Comparison of ENCODE assay signal across 8 mouse cellular contexts in the genomic region with DNA sequence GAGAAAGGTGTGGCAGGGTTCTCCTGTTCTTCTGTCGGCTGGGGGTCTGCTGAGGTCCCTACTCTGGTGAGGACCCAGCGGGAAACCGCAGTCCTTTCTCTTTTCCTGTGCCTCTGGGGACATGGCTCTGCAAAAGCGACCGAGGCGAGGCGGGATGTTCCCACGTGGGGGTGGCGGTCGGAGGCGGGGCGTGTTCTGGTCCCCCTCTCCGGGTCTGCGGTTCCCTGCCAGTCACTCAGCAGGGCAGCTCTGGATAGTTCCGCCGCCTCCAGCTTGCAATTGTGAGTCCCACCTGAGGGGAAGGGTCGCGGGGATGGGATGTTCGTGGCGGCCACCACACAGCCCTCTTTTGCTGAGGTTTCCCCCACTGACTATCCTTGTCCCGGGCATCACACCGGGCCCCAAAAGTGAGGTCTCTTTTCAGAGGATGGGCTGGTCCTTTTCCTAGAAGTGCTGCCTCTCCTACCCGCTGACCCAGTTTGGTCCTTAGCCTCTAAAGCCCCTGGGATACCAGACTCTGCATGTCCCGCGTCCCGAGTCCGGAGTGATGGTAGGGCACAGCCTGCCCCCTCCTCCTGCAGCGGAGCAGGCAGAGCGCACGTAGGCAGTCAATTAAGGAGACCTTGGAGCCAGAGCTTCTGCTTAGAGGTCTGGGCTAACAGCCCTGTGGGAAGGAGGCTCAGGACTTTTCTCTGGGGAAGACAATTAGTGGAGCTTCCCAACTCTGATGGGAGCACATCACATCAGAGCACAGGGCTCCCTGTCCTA. TPM values are rescaled to one million over a fixed set of nuclear protein-coding genes. Genes with fewer than 3 reads are reported as not detected.
DNase-seq lines count a peak whose midpoint lies in the region; ATAC-seq and TF ChIP-seq lines count a peak whose summit lies in the region.

A gene (plus strand): TSS at position 230 of the 768 bp plus-strand sequence.

- H3K36me3 ChIP-seq in ES-Bruce4 (ENCODE audit: control insufficient read depth, insufficient read depth, low read length, poor library complexity, severe bottlenecking), result no peaks in the 10 kb centered on the region
- H3K36me3 ChIP-seq in embryonic facial prominence, embryonic 14.5 days (ENCODE audit: control insufficient read depth, insufficient read depth, low read length), result no peaks in the 10 kb centered on the region
- no peaks in the 10 kb centered on the region for H3K36me3 ChIP-seq in liver, embryonic 16.5 days (ENCODE audit: control insufficient read depth, insufficient read depth)

- no peak for TF ChIP-seq EP300 in ES-Bruce4 (IDR thresholded peaks at IDR 0.05; ENCODE audit: insufficient read depth, low read depth, low read length)

- no peak for TF ChIP-seq POLR2A in ES-Bruce4 (IDR thresholded peaks at IDR 0.05; ENCODE audit: insufficient read depth, low read length)
- TF ChIP-seq POLR2A in olfactory bulb, adult 2 months (IDR thresholded peaks at IDR 0.05; ENCODE audit: insufficient read depth, low read depth, low read length), result no peak

- peak; percentile 52 for DNase-seq in embryonic facial prominence, embryonic 14.5 days (ENCODE audit: low spot score)
- no peak for DNase-seq in urinary bladder, postnatal 25 days (ENCODE audit: low spot score)
- no peak for DNase-seq in layer of hippocampus, adult 8-10 months (ENCODE audit: low spot score in 2 of 2)
- DNase-seq in right cerebral cortex, adult 18-20 months, result no peak

- peak within 1 kb of the TSS; percentile 57 for H3K4me2 ChIP-seq in embryonic facial prominence, embryonic 14.5 days (ENCODE audit: low read depth, low read length)
- peak within 1 kb of the TSS; percentile 35 for H3K4me2 ChIP-seq in liver, embryonic 16.5 days (ENCODE audit: low read depth, low read length)

- WGBS in embryonic facial prominence, embryonic 14.5 days, result 2% methylated on average over 25 of the region's 30 CpGs
- WGBS in liver, embryonic 16.5 days (ENCODE audit: insufficient replicate concordance), result 6% methylated on average over 28 of the region's 30 CpGs
- 17% methylated on average over 30 of the region's 30 CpGs for whole genome bisulfite sequencing in olfactory bulb, adult 2 months

- no peaks in the 10 kb centered on the region for H3K4me1 ChIP-seq in ES-Bruce4 (ENCODE audit: control insufficient read depth, insufficient read depth, low read length)
- peaks cover 14% of the 10 kb centered on the region; the same call in 1 of the 2 replicates for H3K4me1 ChIP-seq in embryonic facial prominence, embryonic 14.5 days (ENCODE audit: control insufficient read depth, insufficient read depth, low read length)
- H3K4me1 ChIP-seq in liver, embryonic 16.5 days (ENCODE audit: control insufficient read depth, low read depth, low read length), result no peaks in the 10 kb centered on the region
- peaks cover 9% of the 10 kb centered on the region for H3K4me1 ChIP-seq in olfactory bulb, adult 2 months (ENCODE audit: control insufficient read depth, insufficient read depth, low read length)

- TF ChIP-seq CTCF in ES-Bruce4 (IDR thresholded peaks at IDR 0.05; ENCODE audit: low read depth, low read length), result no peak
- no peak for TF ChIP-seq CTCF in olfactory bulb, adult 2 months (IDR thresholded peaks at IDR 0.05; ENCODE audit: insufficient read depth, low read depth, low read length)

- no peaks in the 10 kb centered on the region for H3K9me3 ChIP-seq in ES-Bruce4 (replicated peaks; ENCODE audit: control insufficient read depth, insufficient read depth, low read length, poor library complexity, severe bottlenecking)
- H3K9me3 ChIP-seq in embryonic facial prominence, embryonic 14.5 days (ENCODE audit: control insufficient read depth, low read length), result no peaks in the 10 kb centered on the region
- H3K9me3 ChIP-seq in liver, embryonic 16.5 days (replicated peaks; ENCODE audit: control insufficient read depth, low read length), result no peaks in the 10 kb centered on the region

- no peak within 1 kb of the TSS for H3K27ac ChIP-seq in ES-Bruce4 (ENCODE audit: insufficient read depth, low read length)
- no peak within 1 kb of the TSS for H3K27ac ChIP-seq in embryonic facial prominence, embryonic 14.5 days (replicated peaks; ENCODE audit: low read depth, low read length)
- H3K27ac ChIP-seq in liver, embryonic 16.5 days (ENCODE audit: low read length), result no peak within 1 kb of the TSS
- no peak within 1 kb of the TSS for H3K27ac ChIP-seq in olfactory bulb, adult 2 months (ENCODE audit: insufficient read depth, low read depth, low read length)

- peak within 1 kb of the TSS; percentile 22 for H3K4me3 ChIP-seq in ES-Bruce4 (ENCODE audit: low read depth, low read length)
- H3K4me3 ChIP-seq in embryonic facial prominence, embryonic 14.5 days (ENCODE audit: low read depth, low read length), result peak within 1 kb of the TSS; percentile 31
- no peak within 1 kb of the TSS for H3K4me3 ChIP-seq in liver, embryonic 16.5 days (ENCODE audit: low read depth, low read length)
- peak within 1 kb of the TSS; percentile 5; the same call in 1 of the 2 replicates for H3K4me3 ChIP-seq in olfactory bulb, adult 2 months (ENCODE audit: insufficient read depth, low read depth, low read length)

- H3K9ac ChIP-seq in ES-Bruce4 (ENCODE audit: low read depth, poor library complexity, severe bottlenecking), result no peak within 1 kb of the TSS
- H3K9ac ChIP-seq in embryonic facial prominence, embryonic 14.5 days (ENCODE audit: low read depth, low read length), result peak within 1 kb of the TSS; percentile 51
- no peak within 1 kb of the TSS for H3K9ac ChIP-seq in liver, embryonic 16.5 days (ENCODE audit: low read depth, low read length)

- H3K27me3 ChIP-seq in ES-Bruce4 (ENCODE audit: control insufficient read depth, insufficient read depth, low read length, poor library complexity, severe bottlenecking), result no peaks in the 10 kb centered on the region
- no peaks in the 10 kb centered on the region for H3K27me3 ChIP-seq in embryonic facial prominence, embryonic 14.5 days (replicated peaks; ENCODE audit: control insufficient read depth, insufficient read depth, low read length)
- peaks cover 27% of the 10 kb centered on the region for H3K27me3 ChIP-seq in liver, embryonic 16.5 days (ENCODE audit: control insufficient read depth, insufficient read depth, low read depth, low read length)

- peak; percentile 64 for ATAC-seq in embryonic facial prominence, embryonic 14.5 days (ENCODE audit: low read depth)
- ATAC-seq in hematopoietic stem cell, adult 5-6 weeks (replicated peaks in 1 of 2; ENCODE audit: insufficient read depth in 1 of 2, low FRiP score in 2 of 2, low TSS enrichment in 1 of 2, low read depth in 1 of 2, poor library complexity in 2 of 2, severe bottlenecking in 2 of 2), result peak; percentile 68 to 79
- no peak for ATAC-seq in liver, embryonic 16.5 days (ENCODE audit: low read depth)

RNA-seq across cellular contexts. Expression of the gene that starts here (rescaled TPM):
- 0.94 and 1.1 TPM in 2 replicates for polyA plus RNA-seq in ES-Bruce4 (2011; ENCODE audit: insufficient read depth, insufficient read length, low read depth, missing spikeins)
- 19.1 and 27.0 TPM in 2 replicates for polyA plus RNA-seq in embryonic facial prominence, embryonic 14.5 days (2014; fragmentation: Nextera tagmentation; extraction: Ambion mirVana)
- total RNA-seq in hematopoietic stem cell, adult 5-6 weeks (2017), result 1.3 TPM in 1 of 2 replicates, not detected in the other
- polyA plus RNA-seq in liver, embryonic 16.5 days (2015; fragmentation: Nextera tagmentation; extraction: Ambion mirVana), result 0.95 and 1.4 TPM in 2 replicates
- polyA plus RNA-seq in olfactory bulb, adult 2 months (2012; ENCODE audit: insufficient read depth, insufficient read length, low replicate concordance, missing spikeins), result not detected in 2 replicates
- 1 to 10 TPM in 3 of 4 experiments, under 1 TPM in 1; 0.92 to 2.4 (median 2.2) TPM for total RNA-seq in layer of hippocampus, adult 8-10 months (2022)
